Mouse (Mus musculus) testis, postnatal 10 days (tissue): ENCODE results near the gene Dlg2.

Experiments
- DNase-seq: peaks from one replicate; pipeline ENCODE4 v3.0.0; 2021; ENCODE audit warnings: low spot score

The Dlg2 gene

GRCm38 (mm10) chr7:92095198-92095597 lies 1618.7 kb downstream of the Dlg2 start:
- DNase-seq, result no peak

- DNase-seq, result no peak
These were observed 1624.4 kb downstream of the Dlg2 start for GRCm38 (mm10) chr7:92100847-92101246.

- peak; percentile 61 for DNase-seq
These were observed 1626.5 kb downstream of the Dlg2 start for GRCm38 (mm10) chr7:92102892-92103543.

GRCm38 (mm10) chr7:92105477-92105876 lies 1629.0 kb downstream of the Dlg2 start:
- no peak for DNase-seq

GRCm38 (mm10) chr7:92105956-92106355 lies 1629.5 kb downstream of the Dlg2 start:
- DNase-seq, result no peak

- no peak for DNase-seq
These were observed 1636.6 kb downstream of the Dlg2 start for GRCm38 (mm10) chr7:92113065-92113464.

- DNase-seq, result no peak
These were observed 1638.9 kb downstream of the Dlg2 start for GRCm38 (mm10) chr7:92115237-92115871.

- DNase-seq, result no peak
These were observed 1646.8 kb downstream of the Dlg2 start for GRCm38 (mm10) chr7:92123276-92123675.

- no peak for DNase-seq
These were observed 1649.4 kb downstream of the Dlg2 start for GRCm38 (mm10) chr7:92125886-92126285.

GRCm38 (mm10) chr7:92134301-92134700 lies 1657.8 kb downstream of the Dlg2 start:
- no peak for DNase-seq

GRCm38 (mm10) chr7:92135624-92136023 lies 1659.2 kb downstream of the Dlg2 start:
- no peak for DNase-seq

- DNase-seq, result no peak
These were observed 1663.8 kb downstream of the Dlg2 start for GRCm38 (mm10) chr7:92140051-92140817.

GRCm38 (mm10) chr7:92147499-92147898 lies 1671.0 kb downstream of the Dlg2 start:
- no peak for DNase-seq

- DNase-seq, result no peak
These were observed 1674.3 kb downstream of the Dlg2 start for GRCm38 (mm10) chr7:92150768-92151167.

GRCm38 (mm10) chr7:92154603-92155002 lies 1678.1 kb downstream of the Dlg2 start:
- no peak for DNase-seq

- no peak for DNase-seq
These were observed 1686.7 kb downstream of the Dlg2 start for GRCm38 (mm10) chr7:92163150-92163549.

- no peak for DNase-seq
These were observed 1687.8 kb downstream of the Dlg2 start for GRCm38 (mm10) chr7:92164316-92164715.

- DNase-seq, result no peak
These were observed 1688.5 kb downstream of the Dlg2 start for GRCm38 (mm10) chr7:92164875-92165518.

- no peak for DNase-seq
These were observed 1703.6 kb downstream of the Dlg2 start for GRCm38 (mm10) chr7:92180029-92180428.

GRCm38 (mm10) chr7:92180591-92181587 lies 1704.4 kb downstream of the Dlg2 start:
- DNase-seq, result peak; percentile 47

GRCm38 (mm10) chr7:92181959-92182612 lies 1705.6 kb downstream of the Dlg2 start:
- no peak for DNase-seq
